Mouse (Mus musculus) hindbrain, embryonic 10.5 days (tissue): Measurements from ENCODE around the gene Ano6. TPM values are rescaled to one million over a fixed set of nuclear protein-coding genes. Genes with fewer than 3 reads are reported as not detected.

Experiments used
- DNase-seq: peaks from one replicate; pipeline ENCODE4 v3.0.0-alpha.2; 2017; ENCODE audit warnings: low spot score
- H3K27ac ChIP-seq: fragments of 300-500 bp; sonication (generic); 2 replicates; pipeline ENCODE4 v1.5.1; 2016; ENCODE audit warnings: mild to moderate bottlenecking, moderate library complexity
- H3K27me3 ChIP-seq: fragments of 300-500 bp; sonication (generic); 2 replicates; pipeline ENCODE4 v1.6.1; 2016; ENCODE audit warnings: mild to moderate bottlenecking; ENCODE audit not compliant: poor library complexity, insufficient read depth, severe bottlenecking
- H3K36me3 ChIP-seq: fragments of 300-500 bp; sonication (generic); 2 replicates; pipeline ENCODE4 v1.6.1; 2016; ENCODE audit warnings: mild to moderate bottlenecking, moderate library complexity
- H3K4me1 ChIP-seq: fragments of 300-500 bp; sonication (generic); replicated peaks from 2 replicates; pipeline ENCODE4 v1.6.1; 2016; ENCODE audit warnings: mild to moderate bottlenecking
- H3K4me3 ChIP-seq: fragments of 300-500 bp; sonication (generic); 2 replicates; pipeline ENCODE4 v1.5.1; 2016; ENCODE audit warnings: mild to moderate bottlenecking, moderate library complexity
- H3K9me3 ChIP-seq: fragments of 300-500 bp; sonication (generic); 2 replicates; pipeline ENCODE4 v1.6.1; 2016; ENCODE audit warnings: mild to moderate bottlenecking, moderate library complexity
- WGBS: fragments of 180-500 bp; shearing (Covaris S2); methylation state at CpG from one replicate; pipeline ENCODE4 v1.1.7; 2016; 5-methylcytosine and 5-hydroxymethylcytosine counted together
- polyA plus RNA-seq: library from polyadenylated mRNA; unstranded; fragments of >200 nt; fragmentation: Nextera tagmentation; extraction: Ambion mirVana; gene quantifications from 2 replicates; pipeline ENCODE4 v1.2.1, GENCODE M21; 2016

The Ano6 gene
- polyA plus RNA-seq, 1 experiment from 2014 or later, result 31.1 TPM

DNA sequence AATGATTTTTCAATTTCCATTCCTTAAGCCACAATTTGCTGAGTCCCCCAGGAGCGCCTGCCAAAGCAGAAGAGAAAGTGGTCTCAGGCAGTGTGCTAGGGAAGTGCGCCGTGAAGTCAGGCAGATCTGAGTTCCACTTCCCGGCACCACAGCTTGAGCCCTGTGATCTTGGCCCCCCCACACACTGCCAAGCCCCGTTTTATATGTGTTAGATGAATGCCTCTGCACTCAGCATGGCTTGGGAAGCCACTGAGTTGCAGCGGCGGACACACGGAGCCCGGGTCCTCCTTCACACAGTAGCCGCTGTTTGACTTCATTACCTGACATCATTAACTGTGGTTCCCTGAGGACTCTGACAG, 172.5 kb downstream of the Ano6 start:
- no peak for DNase-seq
- H3K4me1 ChIP-seq, result 0 out of 2 replicates have a peak, but pooled peaks cover 13% of the 10 kb centered on the region
- WGBS, result 80% methylated on average over 10 of the region's 10 CpGs
- no peak overlapping the region for H3K27ac ChIP-seq
- H3K4me3 ChIP-seq, result no peak overlapping the region
- peaks cover 20% of the 10 kb centered on the region for H3K36me3 ChIP-seq
- no peaks in the 10 kb centered on the region for H3K9me3 ChIP-seq
- no peaks in the 10 kb centered on the region for H3K27me3 ChIP-seq

DNA sequence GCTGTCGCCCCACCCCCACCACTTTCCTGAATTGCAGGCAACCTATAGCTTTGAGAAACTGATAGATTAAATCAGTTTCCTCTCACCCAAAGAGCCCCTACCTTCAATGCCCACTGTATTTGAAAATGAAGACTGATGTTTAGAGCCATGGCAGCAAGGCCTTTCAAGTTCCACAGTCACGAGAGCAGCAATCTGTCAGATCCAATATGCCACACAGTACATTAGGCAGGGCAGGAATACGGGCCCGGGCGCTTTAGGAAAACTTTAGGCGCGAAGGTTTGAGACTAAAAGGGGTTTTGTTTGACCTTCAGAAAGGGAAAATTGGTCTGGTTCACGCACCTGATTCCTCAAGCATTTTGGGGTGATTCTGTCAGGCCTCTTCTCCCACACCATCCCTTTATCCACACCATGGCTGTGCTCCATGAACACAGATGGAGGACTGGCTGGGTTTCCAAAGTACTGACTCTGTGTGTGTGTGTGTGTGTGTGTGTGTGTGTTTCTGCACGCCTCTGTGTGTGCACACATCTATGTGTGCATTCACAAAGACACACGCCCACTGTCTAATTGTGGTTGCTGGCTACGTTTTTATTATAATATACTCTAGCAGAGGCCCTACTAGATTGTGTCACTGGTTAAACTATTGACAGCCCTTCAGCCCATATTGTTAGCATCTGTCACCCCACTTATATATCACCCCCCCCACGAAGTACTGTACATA, 173.0 kb downstream of the Ano6 start:
- DNase-seq, result no peak
- no peaks in the 10 kb centered on the region for H3K9me3 ChIP-seq
- WGBS, result 87% methylated on average over 12 of the region's 12 CpGs

DNA sequence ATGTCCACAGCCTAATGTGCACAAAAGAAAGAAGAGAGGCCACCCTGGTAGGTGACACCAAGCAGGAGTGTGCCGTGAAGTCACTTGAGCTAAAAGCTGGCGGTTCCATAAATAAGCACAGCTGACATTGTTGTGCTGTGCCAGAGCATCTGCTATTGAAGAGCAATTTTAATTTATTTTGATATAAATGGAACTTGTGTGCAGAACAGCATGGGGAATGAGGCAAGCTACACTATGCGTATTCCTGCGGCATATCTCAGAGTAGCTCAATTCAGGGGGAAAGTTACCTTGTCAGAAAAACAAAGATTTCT, 173.6 kb downstream of the Ano6 start:
- H3K27ac ChIP-seq, result no peak overlapping the region
- H3K4me1 ChIP-seq, result 0 out of 2 replicates have a peak, but pooled peaks cover 19% of the 10 kb centered on the region
- 90% methylated on average over 4 of the region's 4 CpGs for WGBS
- peaks cover 18% of the 10 kb centered on the region for H3K36me3 ChIP-seq
- no peak overlapping the region for H3K4me3 ChIP-seq
- no peaks in the 10 kb centered on the region for H3K27me3 ChIP-seq
- H3K9me3 ChIP-seq, result no peaks in the 10 kb centered on the region
- no peak for DNase-seq

More for the DNA sequence above, 173.0 kb downstream of the Ano6 start:
- Histone ChIP-seq H3K36me3 (peaks cover 20% of the 10 kb centered on the region), H3K27me3 (no peaks in the 10 kb centered on the region), H3K27ac (no peak overlapping the region), H3K4me3 (no peak overlapping the region), H3K4me1 (0 out of 2 replicates have a peak, but pooled peaks cover 19% of the 10 kb centered on the region)

DNA sequence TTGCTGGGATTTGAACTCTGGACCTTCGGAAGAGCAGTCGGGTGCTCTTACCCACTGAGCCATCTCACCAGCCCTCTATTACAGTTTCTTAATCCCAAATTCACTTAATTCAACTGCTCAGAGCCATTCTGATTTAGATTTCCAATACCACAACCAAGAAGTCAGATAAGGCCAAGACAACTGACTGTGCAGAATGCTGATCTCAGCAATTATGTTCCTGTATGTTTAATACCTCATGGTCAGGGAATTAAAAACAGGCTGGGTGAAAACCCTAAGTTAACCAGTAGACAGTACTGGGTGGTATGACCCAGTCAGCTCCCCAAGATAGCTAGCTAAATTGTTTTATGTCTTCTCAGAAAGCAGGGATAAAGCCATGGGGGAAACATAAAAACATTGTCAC, 176.3 kb downstream of the Ano6 start:
- H3K27me3 ChIP-seq, result no peaks in the 10 kb centered on the region
- peaks cover 33% of the 10 kb centered on the region for H3K36me3 ChIP-seq
- H3K4me1 ChIP-seq, result 0 out of 2 replicates have a peak, but pooled peaks cover 19% of the 10 kb centered on the region
- DNase-seq, result no peak
- no peak overlapping the region for H3K27ac ChIP-seq
- no peaks in the 10 kb centered on the region for H3K9me3 ChIP-seq
- no peak overlapping the region for H3K4me3 ChIP-seq
- 98% methylated on average over 2 of the region's 2 CpGs for WGBS

DNA sequence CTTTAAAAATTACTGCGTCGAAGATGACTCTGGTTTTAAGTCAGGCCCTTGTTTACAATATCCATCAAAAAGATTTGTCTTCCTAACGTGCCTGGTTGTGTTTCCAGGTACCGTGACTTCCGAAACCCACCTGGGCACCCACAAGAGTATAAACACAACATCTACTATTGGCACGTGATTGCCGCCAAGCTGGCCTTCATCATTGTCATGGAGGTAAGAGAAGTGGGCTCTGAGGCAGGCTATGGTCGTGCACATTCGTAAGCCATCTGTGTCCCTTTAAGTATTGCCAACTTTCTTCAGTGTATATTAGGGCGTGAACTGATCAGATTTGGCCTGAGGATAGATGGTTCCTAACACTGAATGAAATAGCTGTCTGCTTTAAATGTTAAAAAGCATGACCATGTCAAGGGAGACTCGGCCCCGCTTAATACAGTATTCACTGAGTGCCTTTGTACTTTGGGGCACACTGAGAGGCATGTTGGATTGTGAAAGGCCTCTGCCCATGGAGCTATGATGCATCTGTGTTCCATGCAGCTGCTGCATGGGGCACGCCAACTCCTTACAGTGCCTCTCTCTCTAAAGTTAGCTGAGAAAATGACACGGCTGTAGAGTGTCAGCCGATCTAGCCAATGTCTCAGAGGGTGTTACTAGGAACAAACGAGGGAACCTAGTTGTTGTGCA, 177.0 kb downstream of the Ano6 start:
- Histone ChIP-seq H3K36me3 (peaks cover 34% of the 10 kb centered on the region), H3K4me1 (0 out of 2 replicates have a peak, but pooled peaks cover 19% of the 10 kb centered on the region), H3K27ac (no peak overlapping the region; the same call in 1 of the 2 replicates), H3K27me3 (no peaks in the 10 kb centered on the region), H3K9me3 (no peaks in the 10 kb centered on the region), H3K4me3 (no peak overlapping the region)
- WGBS, result 84% methylated on average over 16 of the region's 16 CpGs
- DNase-seq, result no peak

DNA sequence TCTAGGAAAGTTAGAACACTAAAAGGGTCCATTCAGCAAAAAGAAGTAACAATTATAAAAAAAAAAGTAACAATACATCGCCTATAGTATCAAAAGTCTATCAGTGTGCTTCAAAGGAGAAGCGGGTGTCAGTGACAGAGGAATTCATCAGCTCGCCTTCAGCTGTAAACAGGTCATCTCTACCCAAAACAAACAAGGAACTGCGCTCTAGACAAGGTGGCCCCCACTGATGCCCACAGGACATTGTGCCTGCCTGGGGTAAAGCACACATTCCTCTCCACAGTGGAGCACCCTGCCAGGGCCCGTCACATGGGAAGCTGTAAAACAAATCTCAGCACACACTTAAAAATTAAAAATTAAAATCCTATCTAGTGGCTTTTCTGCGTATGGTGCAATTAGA, 179.0 kb downstream of the Ano6 start:
- Histone ChIP-seq H3K27me3 (no peaks in the 10 kb centered on the region), H3K36me3 (peaks cover 52% of the 10 kb centered on the region), H3K27ac (no peak overlapping the region), H3K9me3 (no peaks in the 10 kb centered on the region), H3K4me3 (no peak overlapping the region), H3K4me1 (peaks cover 13% of the 10 kb centered on the region; the same call in 1 of the 2 replicates)
- no peak for DNase-seq
- 83% methylated on average over 6 of the region's 6 CpGs for WGBS

DNA sequence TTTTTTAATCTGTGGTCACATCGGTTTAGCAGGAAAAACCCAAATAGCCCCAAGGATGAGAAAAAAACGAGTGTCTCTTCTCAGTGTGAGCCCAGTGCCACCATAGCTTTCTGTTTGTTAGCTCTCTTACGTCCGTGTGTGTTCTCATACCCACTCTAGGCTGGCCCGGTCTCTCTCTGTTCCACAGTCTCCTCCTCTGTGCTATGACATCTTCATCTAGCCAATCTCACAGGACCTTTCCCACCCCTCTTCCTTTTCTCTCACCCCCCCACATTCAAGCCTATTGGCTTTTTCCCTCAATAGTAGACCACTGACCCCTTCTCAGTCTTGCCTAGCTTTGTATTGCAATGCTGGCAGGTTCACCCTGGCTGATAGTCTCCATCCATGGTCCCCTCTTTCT, 179.5 kb downstream of the Ano6 start:
- H3K4me1 ChIP-seq, result peaks cover 13% of the 10 kb centered on the region; the same call in 1 of the 2 replicates
- H3K9me3 ChIP-seq, result no peaks in the 10 kb centered on the region
- no peak for DNase-seq
- 90% methylated on average over 5 of the region's 5 CpGs for WGBS
- no peak overlapping the region for H3K4me3 ChIP-seq
- no peak overlapping the region for H3K27ac ChIP-seq
- peaks cover 52% of the 10 kb centered on the region for H3K36me3 ChIP-seq
- no peaks in the 10 kb centered on the region for H3K27me3 ChIP-seq

DNA sequence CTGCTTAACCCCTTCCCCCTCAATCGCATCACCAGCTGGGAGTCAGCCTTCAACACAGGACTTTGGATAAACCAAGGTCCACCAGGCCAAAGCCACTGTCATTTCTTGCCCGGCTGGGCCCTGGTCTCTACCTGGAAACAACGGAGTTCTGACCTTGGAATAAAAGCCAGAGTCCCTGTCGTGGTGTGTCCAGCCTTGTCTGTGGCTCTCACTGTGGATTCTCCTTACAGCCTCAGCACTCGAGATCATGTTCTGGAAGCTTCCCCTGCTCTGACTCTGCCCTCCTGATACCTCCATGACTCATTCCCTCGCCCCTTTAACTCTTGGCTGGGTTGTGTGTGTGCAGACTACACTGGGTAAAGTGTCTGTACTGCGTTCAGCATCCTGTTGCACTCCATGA, 180.0 kb downstream of the Ano6 start:
- peaks cover 48% of the 10 kb centered on the region for H3K36me3 ChIP-seq
- no peak for DNase-seq
- H3K4me1 ChIP-seq, result peaks cover 13% of the 10 kb centered on the region; the same call in 1 of the 2 replicates
- no peaks in the 10 kb centered on the region for H3K27me3 ChIP-seq
- no peak overlapping the region for H3K27ac ChIP-seq
- H3K4me3 ChIP-seq, result no peak overlapping the region
- WGBS, result 96% methylated on average over 7 of the region's 7 CpGs
- H3K9me3 ChIP-seq, result no peaks in the 10 kb centered on the region

DNA sequence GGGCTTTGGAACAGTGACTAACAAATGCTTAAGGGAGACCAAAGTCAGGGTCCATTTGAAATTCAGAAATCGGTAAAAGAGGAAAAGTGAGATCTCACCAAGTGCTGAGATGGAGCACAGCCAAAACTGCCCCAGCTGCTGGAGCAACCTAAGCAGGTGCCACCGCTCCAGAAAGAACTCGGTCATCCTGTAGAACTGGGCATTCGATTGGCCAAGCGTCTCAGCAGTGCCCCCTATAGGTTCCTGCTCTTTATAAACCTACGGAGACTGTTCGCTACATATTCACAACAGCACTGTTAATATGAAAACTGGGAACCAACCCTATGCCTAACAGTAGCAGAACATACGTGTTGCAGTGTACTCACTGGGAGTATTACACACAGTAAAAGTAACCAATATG, 180.7 kb downstream of the Ano6 start:
- H3K27ac ChIP-seq, result no peak overlapping the region
- DNase-seq, result no peak
- WGBS, result 93% methylated on average over 8 of the region's 8 CpGs
- H3K27me3 ChIP-seq, result no peaks in the 10 kb centered on the region
- peaks cover 14% of the 10 kb centered on the region for H3K4me1 ChIP-seq
- no peaks in the 10 kb centered on the region for H3K9me3 ChIP-seq
- H3K36me3 ChIP-seq, result peaks cover 48% of the 10 kb centered on the region
- no peak overlapping the region for H3K4me3 ChIP-seq

DNA sequence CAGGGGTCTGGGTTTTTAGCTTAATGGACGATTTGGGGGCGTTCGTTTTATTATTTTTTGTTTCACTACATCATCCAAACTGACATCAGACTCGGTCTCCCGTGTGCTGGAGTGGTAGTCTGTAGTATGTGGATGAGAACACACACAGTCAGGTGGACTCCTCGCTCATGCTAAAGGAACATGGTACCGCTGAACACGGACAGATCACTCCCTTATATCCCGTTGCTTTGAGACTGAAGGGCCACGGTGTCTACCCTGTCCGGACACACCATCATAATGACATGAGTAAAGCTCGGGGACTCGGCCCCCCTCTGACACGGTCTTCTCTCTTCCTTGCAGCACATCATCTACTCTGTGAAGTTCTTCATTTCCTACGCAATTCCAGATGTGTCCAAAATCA, 181.5 kb downstream of the Ano6 start:
- peaks cover 48% of the 10 kb centered on the region for H3K36me3 ChIP-seq
- H3K4me3 ChIP-seq, result no peak overlapping the region
- H3K27ac ChIP-seq, result no peak overlapping the region
- no peaks in the 10 kb centered on the region for H3K9me3 ChIP-seq
- no peak for DNase-seq
- H3K27me3 ChIP-seq, result no peaks in the 10 kb centered on the region
- WGBS, result 96% methylated on average over 15 of the region's 15 CpGs
- H3K4me1 ChIP-seq, result peaks cover 22% of the 10 kb centered on the region

DNA sequence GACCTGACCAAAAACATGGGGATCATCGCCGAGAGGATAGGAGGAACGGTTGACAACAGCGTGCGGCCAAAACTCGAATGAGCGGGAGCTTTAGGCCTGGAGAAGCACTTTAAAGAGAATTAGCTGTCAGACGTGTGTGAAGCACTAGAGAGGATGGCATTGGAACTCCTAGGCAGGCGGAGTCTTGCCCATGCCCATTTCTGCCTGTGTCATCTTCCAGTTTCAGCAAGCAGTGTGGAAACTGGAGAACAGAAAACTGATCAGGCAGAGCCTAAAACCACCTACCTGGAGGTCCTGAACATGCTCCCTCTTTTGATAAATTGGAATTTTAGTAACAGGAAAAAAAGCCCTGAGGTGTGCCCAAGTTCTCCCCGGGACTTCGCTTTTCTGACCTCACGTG, 182.0 kb downstream of the Ano6 start:
- WGBS, result 96% methylated on average over 12 of the region's 12 CpGs
- no peak overlapping the region for H3K4me3 ChIP-seq
- no peaks in the 10 kb centered on the region for H3K27me3 ChIP-seq
- H3K9me3 ChIP-seq, result no peaks in the 10 kb centered on the region
- no peak for DNase-seq
- peaks cover 23% of the 10 kb centered on the region for H3K4me1 ChIP-seq
- no peak overlapping the region for H3K27ac ChIP-seq
- H3K36me3 ChIP-seq, result peaks cover 48% of the 10 kb centered on the region

DNA sequence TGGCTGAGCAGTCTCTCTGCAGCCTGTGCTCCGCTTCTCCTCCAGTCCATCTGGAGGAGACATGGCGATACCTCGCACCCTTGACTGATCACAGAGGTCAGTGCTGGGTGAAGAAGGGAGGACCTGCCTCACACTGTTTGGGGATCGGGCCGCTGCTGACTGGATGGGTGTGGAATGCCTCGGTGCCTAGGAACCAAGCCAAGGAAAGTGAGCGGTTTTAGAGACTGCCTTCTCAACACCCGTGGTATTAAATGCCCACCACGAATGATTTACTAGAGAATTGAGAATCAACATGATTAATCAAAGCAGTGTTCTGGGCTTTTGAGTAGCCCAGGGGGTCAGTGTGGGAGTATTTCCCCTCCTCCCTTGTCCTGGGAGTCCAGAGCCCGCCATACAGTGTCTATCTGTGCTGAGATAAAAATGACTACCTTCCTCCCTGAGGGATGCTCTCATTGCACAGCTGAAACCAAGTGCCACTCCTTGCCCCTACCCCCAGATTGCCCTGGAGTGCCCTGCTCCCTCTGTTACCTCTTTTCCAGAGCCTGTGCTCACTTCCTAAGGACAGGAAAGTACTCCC, 183.5 kb downstream of the Ano6 start:
- Histone ChIP-seq H3K27me3 (no peaks in the 10 kb centered on the region), H3K9me3 (no peaks in the 10 kb centered on the region), H3K4me1 (peaks cover 15% of the 10 kb centered on the region), H3K36me3 (peaks cover 43% of the 10 kb centered on the region), H3K4me3 (no peak overlapping the region), H3K27ac (no peak overlapping the region)
- no peak for DNase-seq
- WGBS, result 81% methylated on average over 10 of the region's 10 CpGs

DNA sequence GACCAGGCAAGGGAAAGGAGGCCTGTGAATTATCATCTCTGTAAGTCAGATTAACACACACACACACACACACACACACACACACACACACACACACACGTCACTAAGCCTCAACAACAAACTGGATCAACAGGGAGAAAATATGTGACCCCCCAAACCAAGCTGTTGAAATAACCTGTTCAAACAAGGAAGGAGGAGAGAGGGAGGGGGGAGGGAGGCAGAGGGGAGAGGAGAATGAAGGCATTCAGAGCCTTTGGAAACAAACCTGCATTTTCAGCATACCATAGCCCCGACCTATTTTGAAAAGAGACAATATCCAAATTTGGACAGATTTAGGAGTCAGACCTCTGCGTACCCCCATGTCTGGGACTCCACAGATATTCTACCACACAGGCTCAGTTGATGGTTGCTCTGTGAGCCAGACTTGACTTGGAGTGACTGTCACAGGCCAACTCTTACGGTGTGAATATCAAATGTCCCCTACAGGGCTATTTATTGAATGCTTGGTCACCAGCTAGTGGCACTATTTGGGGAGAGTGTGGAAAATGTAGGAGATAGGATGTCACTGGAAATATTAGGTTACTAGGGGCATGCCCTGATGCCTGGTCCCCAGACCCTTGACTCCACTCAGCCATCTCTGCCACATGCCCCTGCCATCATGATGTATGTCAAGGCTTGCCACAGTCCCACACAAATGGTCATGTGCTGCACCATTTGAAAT, 185.7 kb downstream of the Ano6 start:
- no peaks in the 10 kb centered on the region for H3K9me3 ChIP-seq
- no peaks in the 10 kb centered on the region for H3K27me3 ChIP-seq
- H3K4me3 ChIP-seq, result no peak overlapping the region
- H3K27ac ChIP-seq, result no peak overlapping the region
- 62% methylated on average over 4 of the region's 4 CpGs for whole genome bisulfite sequencing
- DNase-seq, result no peak
- peaks cover 15% of the 10 kb centered on the region for H3K4me1 ChIP-seq
- peaks cover 30% of the 10 kb centered on the region for H3K36me3 ChIP-seq
